Mouse (Mus musculus) liver, embryonic 11.5 days (tissue): ENCODE measurements at regions not wholly inside any gene's neighbourhood (a gene's known extent, or its start where the extent isn't known, plus 50 kb on each side); places are given as distances from the start of the nearest gene placed in this dataset.

Source experiments
- ATAC-seq: fragments of 200-750 bp; cut with Nextera tagmentation; replicated peaks from 2 replicates; pipeline ENCODE4 v1.8.0; 2017; ENCODE audit warnings: moderate number of reproducible peaks, mild to moderate bottlenecking, moderate TSS enrichment, moderate library complexity; ENCODE audit not compliant: low FRiP score
- DNase-seq: peaks from one replicate; pipeline ENCODE4 v3.0.0-alpha.2; 2017; ENCODE audit warnings: low spot score
- H3K27ac ChIP-seq: fragments of 300-500 bp; sonication (generic); 2 replicates; pipeline ENCODE4 v1.5.1; 2014; ENCODE audit warnings: mild to moderate bottlenecking, low read depth, low read length, control low read depth
- H3K27me3 ChIP-seq: fragments of 300-500 bp; sonication (generic); replicated peaks from 2 replicates; pipeline ENCODE4 v1.6.1; 2014; ENCODE audit warnings: low read length, mixed read lengths; ENCODE audit not compliant: control insufficient read depth, insufficient read depth
- H3K36me3 ChIP-seq: fragments of 300-500 bp; sonication (generic); 2 replicates; pipeline ENCODE4 v1.6.1; 2014; ENCODE audit warnings: mild to moderate bottlenecking, low read length, moderate library complexity, mixed read lengths; ENCODE audit not compliant: control insufficient read depth, insufficient read depth
- H3K4me1 ChIP-seq: fragments of 300-500 bp; sonication (generic); replicated peaks from 2 replicates; pipeline ENCODE4 v1.6.1; 2014; ENCODE audit warnings: low read length, mixed read lengths; ENCODE audit not compliant: control insufficient read depth, insufficient read depth
- H3K4me2 ChIP-seq: fragments of 300-500 bp; sonication (generic); 2 replicates; pipeline ENCODE4 v1.6.1; 2014; ENCODE audit warnings: mild to moderate bottlenecking, control low read depth, moderate library complexity
- H3K4me3 ChIP-seq: fragments of 300-500 bp; sonication (generic); 2 replicates; pipeline ENCODE4 v1.5.1; 2014; ENCODE audit warnings: low read depth, low read length, control low read depth
- H3K9ac ChIP-seq: fragments of 300-500 bp; sonication (generic); 2 replicates; pipeline ENCODE4 v1.6.1; 2014; ENCODE audit warnings: low read depth, low read length, control low read depth
- H3K9me3 ChIP-seq: fragments of 300-500 bp; sonication (generic); 2 replicates; pipeline ENCODE4 v1.6.1; 2016; ENCODE audit warnings: low read length, inconsistent platforms, mixed read lengths; ENCODE audit not compliant: control insufficient read depth
- WGBS: fragments of 180-500 bp; shearing (Covaris S2); extraction: QIAGEN DNeasy Blood & Tissue Kit; methylation state at CpG from one replicate; pipeline ENCODE4 v1.1.7; 2014; 5-methylcytosine and 5-hydroxymethylcytosine counted together

DNA sequence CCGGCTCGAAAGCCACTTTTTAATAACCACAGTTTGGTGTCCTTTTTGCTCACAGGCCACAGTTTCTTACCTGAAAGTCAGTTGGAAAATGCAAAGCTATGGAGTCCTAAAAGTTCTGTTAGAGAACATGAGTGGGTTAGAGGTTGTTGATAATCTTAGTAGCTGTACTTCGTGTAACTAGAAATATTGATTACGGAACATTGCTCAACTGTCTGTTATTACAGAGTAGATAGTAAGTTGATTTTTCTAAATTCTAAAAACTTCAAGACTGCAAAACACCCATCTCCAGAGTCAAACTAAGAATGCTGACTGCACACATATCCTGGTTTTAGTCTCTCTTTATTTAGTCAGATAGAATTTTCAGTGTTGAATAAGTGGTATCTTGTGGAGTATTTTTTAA is 111.0 kb downstream of the Slc38a4 start:
- ATAC-seq = no peak
- Histone ChIP-seq H3K9me3 (no peaks in the 10 kb centered on the region), H3K4me2 (no peak overlapping the region), H3K4me3 (no peak overlapping the region), H3K9ac (no peak overlapping the region), H3K4me1 (no peaks in the 10 kb centered on the region), H3K36me3 (no peaks in the 10 kb centered on the region), H3K27ac (no peak overlapping the region), H3K27me3 (no peaks in the 10 kb centered on the region)
- no peak for DNase-seq
- 94% methylated on average over 4 of the region's 4 CpGs for WGBS

DNA sequence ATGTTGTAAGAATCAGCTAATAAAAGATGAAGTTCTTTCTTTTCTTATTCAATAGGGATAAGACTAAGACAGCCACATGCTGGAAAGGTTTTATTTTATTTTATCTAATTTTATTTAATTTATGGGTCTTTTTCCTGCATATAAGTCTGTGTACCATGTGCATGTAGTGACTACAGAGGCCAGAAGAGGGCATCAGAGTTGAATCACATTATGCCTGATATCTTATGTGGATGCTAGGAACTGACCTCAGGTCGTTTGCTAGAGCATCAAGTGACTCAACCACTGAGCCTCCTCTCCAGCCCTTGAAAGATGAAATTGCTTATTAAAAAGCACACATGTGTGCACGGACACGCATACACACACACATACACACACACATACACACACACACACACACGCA is 113.1 kb downstream of the Slc38a4 start:
- no peaks in the 10 kb centered on the region for H3K9me3 ChIP-seq
- DNase-seq (peak; percentile 24), ATAC-seq (no peak)
- no peak overlapping the region for H3K4me2 ChIP-seq
- H3K4me1 ChIP-seq = no peaks in the 10 kb centered on the region
- no peak overlapping the region for H3K27ac ChIP-seq
- no peak overlapping the region for H3K9ac ChIP-seq
- no peaks in the 10 kb centered on the region for H3K27me3 ChIP-seq
- no peak overlapping the region for H3K4me3 ChIP-seq
- WGBS = 80% methylated on average over 4 of the region's 4 CpGs
- no peaks in the 10 kb centered on the region for H3K36me3 ChIP-seq

DNA sequence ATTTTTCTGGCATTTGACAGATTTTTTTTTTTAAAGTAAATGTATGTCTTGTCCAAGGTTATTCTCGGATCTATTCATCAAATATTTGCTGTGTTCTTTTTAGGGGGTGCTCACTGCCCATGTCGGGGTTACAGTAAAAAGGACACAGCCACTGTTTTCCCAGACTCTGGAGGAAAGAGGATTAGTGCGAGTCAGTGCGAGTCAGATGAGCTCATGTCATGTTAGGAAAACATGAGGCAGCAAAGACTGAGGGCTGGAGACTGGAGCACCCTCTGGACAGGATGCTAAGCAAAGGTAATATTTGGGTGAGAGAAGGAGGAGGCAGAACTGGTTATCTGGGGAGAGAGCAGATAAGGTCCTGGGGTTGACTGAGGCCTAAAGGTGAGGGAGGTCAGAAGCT is 117.3 kb downstream of the Slc38a4 start:
- no peaks in the 10 kb centered on the region; the same call in 1 of the 2 replicates for H3K4me1 ChIP-seq
- H3K9ac ChIP-seq = no peak overlapping the region
- H3K4me2 ChIP-seq = no peak overlapping the region
- peak; percentile 27 for DNase-seq
- no peak overlapping the region for H3K4me3 ChIP-seq
- no peak for ATAC-seq
- no peaks in the 10 kb centered on the region for H3K27me3 ChIP-seq
- no peak overlapping the region for H3K27ac ChIP-seq
- WGBS = 60% methylated on average over 4 of the region's 4 CpGs
- no peaks in the 10 kb centered on the region for H3K9me3 ChIP-seq
- no peaks in the 10 kb centered on the region for H3K36me3 ChIP-seq

DNA sequence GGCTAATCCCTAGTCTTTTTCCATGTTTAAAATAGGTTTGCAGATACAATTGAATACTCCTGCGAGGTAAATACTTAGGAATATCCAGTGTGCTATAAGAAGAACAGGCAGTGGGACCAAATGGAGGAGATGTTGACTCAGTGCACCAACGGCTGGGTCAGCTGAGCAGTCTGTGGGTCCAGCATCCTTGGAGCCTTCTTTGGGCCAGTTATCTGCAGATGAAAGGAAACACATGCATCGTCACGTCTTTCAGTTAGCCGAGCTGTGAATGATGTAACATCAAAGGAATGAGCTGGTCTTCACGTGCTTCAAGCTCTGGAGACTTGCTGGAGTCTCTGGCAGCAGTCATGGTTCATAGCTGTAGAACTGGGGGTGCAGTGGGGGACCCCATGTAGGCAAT is 118.1 kb downstream of the Slc38a4 start:
- no peaks in the 10 kb centered on the region for H3K27me3 ChIP-seq
- no peak overlapping the region for H3K4me2 ChIP-seq
- no peak overlapping the region for H3K27ac ChIP-seq
- no peak overlapping the region for H3K9ac ChIP-seq
- H3K4me3 ChIP-seq = no peak overlapping the region
- 51% methylated on average over 6 of the region's 6 CpGs for WGBS
- ATAC-seq = no peak
- peak; percentile 24 for DNase-seq
- H3K9me3 ChIP-seq = no peaks in the 10 kb centered on the region
- H3K4me1 ChIP-seq = no peaks in the 10 kb centered on the region; the same call in 1 of the 2 replicates
- no peaks in the 10 kb centered on the region for H3K36me3 ChIP-seq

DNA sequence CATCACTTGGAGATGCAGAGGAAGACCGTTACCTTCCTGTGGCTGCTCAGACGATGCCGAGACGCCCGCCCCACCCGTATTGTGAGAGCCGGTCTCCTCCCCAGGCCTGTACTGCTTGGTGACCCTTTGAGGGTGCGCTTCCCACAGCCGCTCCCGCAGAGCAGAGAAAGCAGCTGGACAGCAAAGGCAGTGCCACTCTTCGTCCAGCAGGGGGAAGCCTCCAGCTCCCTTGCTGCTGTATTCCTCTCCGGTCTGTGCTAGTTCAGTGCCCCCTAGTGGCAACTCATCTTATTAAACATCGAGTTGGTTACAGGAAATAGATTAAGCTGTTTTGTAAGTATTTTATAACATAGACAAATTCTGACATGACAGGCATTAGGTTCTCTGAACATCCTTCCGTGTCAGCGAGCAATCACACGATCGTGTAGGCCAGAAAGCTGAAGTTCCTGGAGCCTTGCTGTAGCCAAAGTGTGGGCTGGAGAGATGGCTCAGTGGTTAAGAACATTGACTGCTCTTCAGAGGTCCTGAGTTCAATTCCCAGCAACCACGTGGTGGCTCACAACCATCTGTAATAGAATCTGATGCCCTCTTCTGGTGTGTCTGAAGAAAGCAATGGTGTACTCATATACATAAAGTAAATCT is 118.9 kb downstream of the Slc38a4 start:
- Histone ChIP-seq H3K27ac (no peak overlapping the region), H3K9ac (no peak overlapping the region), H3K4me1 (no peaks in the 10 kb centered on the region; the same call in 1 of the 2 replicates), H3K9me3 (no peaks in the 10 kb centered on the region), H3K27me3 (no peaks in the 10 kb centered on the region), H3K36me3 (no peaks in the 10 kb centered on the region), H3K4me3 (no peak overlapping the region), H3K4me2 (peak overlapping the region; percentile 40)
- peak; percentile 87 for ATAC-seq
- peak; percentile 74 for DNase-seq
- WGBS = 8% methylated on average over 18 of the region's 18 CpGs

DNA sequence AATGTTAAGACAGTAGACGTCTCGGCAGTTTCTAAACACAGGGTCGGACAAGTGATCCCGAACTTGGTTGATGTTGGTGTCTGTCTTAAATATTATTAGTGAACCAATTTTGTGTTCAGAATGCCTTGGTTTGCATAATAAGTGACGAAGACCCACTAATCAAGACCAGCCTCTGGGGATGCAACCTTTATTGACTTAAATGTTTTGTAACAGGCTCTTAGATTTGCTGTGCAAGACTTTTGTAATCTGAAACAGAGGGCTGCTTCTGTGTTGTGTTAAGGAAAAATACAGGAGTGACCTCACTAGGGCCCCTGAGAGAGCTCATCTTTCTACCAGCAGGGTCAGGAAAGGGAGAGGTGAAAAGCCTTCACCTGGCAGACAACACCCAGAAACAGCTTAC is 119.5 kb downstream of the Slc38a4 start:
- 77% methylated on average over 5 of the region's 5 CpGs for WGBS
- H3K4me1 ChIP-seq = no peaks in the 10 kb centered on the region; the same call in 1 of the 2 replicates
- ATAC-seq (no peak), DNase-seq (no peak)
- no peak overlapping the region for H3K27ac ChIP-seq
- no peak overlapping the region for H3K9ac ChIP-seq
- H3K9me3 ChIP-seq = no peaks in the 10 kb centered on the region
- no peaks in the 10 kb centered on the region for H3K27me3 ChIP-seq
- peak overlapping the region; percentile 40 for H3K4me2 ChIP-seq
- H3K36me3 ChIP-seq = no peaks in the 10 kb centered on the region
- no peak overlapping the region for H3K4me3 ChIP-seq

DNA sequence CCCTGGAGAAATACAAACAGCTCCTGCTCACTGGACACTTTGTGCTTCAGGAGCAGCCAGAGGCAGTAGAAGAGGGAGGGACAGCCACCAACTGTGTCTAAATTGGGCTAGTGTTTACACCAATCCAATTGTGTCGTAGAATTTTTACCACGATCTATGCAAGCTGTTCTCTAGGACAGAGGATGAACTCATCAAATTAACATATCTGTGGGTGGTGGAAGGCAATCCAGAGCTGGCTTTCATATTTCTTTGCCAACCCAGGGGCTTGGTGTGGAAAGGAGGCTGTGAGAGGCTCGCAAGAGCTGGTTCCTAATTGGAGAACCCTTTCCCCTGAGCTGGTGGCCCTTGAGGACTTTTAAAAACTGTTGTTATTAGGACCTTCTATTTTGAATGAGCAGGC is 122.3 kb downstream of the Slc38a4 start:
- Histone ChIP-seq H3K9me3 (no peaks in the 10 kb centered on the region), H3K4me2 (no peak overlapping the region), H3K9ac (no peak overlapping the region), H3K4me3 (no peak overlapping the region), H3K4me1 (no peaks in the 10 kb centered on the region; the same call in 1 of the 2 replicates), H3K36me3 (no peaks in the 10 kb centered on the region), H3K27ac (no peak overlapping the region), H3K27me3 (no peaks in the 10 kb centered on the region)
- 62% methylated on average over 3 of the region's 3 CpGs for WGBS
- DNase-seq (no peak), ATAC-seq (no peak)

DNA sequence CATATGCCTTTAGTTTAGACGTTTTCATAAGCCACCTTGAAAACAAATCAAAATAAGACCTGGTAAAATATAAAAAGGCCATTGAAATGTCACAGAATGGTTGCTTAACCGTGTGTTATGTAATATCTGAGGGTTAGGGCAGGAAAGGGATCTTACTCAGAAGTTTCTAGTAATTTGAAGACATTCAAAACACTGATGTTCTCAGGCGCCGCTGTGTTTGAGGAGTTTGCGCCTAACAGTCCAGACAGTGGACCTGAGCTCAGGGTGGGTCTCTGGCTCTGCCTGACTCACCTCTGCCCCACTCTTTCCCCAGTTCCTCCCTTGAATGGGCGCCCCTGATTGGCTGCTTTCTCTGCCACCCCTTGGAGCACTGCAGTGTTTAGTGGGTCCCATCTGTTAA is 125.2 kb downstream of the Slc38a4 start:
- H3K4me1 ChIP-seq = no peaks in the 10 kb centered on the region
- H3K27ac ChIP-seq = no peak overlapping the region
- no peaks in the 10 kb centered on the region for H3K27me3 ChIP-seq
- H3K9ac ChIP-seq = no peak overlapping the region
- WGBS = 76% methylated on average over 6 of the region's 6 CpGs
- H3K4me3 ChIP-seq = no peak overlapping the region
- ATAC-seq (no peak), DNase-seq (peak; percentile 22)
- no peaks in the 10 kb centered on the region for H3K36me3 ChIP-seq
- no peak overlapping the region for H3K4me2 ChIP-seq
- H3K9me3 ChIP-seq = no peaks in the 10 kb centered on the region

DNA sequence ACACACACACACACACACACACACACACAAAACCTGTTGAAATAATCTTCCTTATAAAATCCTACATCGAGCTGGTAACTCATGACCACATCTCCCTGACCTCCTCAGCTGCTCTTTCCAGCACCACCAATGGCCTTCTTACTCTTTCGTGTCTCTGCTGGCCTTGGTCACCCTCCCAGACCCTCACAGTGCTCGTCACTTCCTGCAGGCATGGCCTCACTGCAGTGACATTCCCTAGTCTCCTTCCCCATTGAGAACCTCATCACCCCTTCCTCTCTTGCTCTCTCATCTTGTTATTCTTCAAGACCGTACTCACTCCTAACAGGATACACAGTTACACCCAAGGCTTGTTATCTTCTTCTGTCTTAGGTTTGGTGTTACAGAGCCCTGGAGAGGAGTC is 126.0 kb downstream of the Slc38a4 start:
- Histone ChIP-seq H3K27ac (no peak overlapping the region), H3K9ac (no peak overlapping the region), H3K36me3 (no peaks in the 10 kb centered on the region), H3K4me1 (no peaks in the 10 kb centered on the region), H3K4me2 (no peak overlapping the region), H3K4me3 (no peak overlapping the region), H3K9me3 (no peaks in the 10 kb centered on the region), H3K27me3 (no peaks in the 10 kb centered on the region)
- DNase-seq (no peak), ATAC-seq (no peak)
- WGBS = 65% methylated on average over 4 of the region's 4 CpGs
